Mouse (Mus musculus) heart, postnatal 0 days (tissue): ENCODE results near the gene Cgnl1.

Experiments used
- CTCF ChIP-seq: IDR thresholded peaks from 2 replicates; pipeline ENCODE4 v1.5.1; 2016; ENCODE audit warnings: antibody characterized with exemption, control low read depth, low read depth
- EP300 ChIP-seq: IDR thresholded peaks from 2 replicates; pipeline ENCODE4 v1.6.1; 2016; ENCODE audit warnings: antibody characterized with exemption, low read depth

DNA sequence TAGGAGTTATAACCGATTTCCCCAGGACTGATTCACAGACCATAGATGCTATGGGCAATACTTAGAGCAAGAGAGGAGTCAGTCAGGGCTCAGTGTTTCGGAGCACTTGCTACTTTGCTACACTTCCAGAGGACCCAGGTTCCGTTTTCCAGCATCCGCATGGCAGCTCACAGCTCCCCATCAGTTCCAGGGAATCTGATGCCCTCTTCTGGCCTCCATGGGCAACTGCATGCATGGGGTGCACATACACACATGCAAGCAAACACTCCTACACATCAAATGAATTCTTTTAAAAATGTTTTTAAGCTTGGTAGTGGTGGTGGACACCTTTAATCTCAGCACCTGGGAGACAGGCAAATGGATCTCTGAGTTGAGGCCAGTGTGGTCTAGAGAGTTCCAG, 98.9 kb downstream of the Cgnl1 start:
- TF ChIP-seq CTCF, result no peak
- TF ChIP-seq EP300, result no peak
